Mouse (Mus musculus) myocyte (in vitro differentiated cells): ENCODE measurements around the gene Olfr213. TPM values are rescaled to one million over a fixed set of nuclear protein-coding genes. Genes with fewer than 3 reads are reported as not detected.

Experiments used
- H3K27me3 ChIP-seq: one replicate; pipeline ENCODE4 v1.6.1; 2011; ENCODE audit not compliant: control insufficient read depth, insufficient read depth, insufficient read length
- H3K36me3 ChIP-seq: one replicate; pipeline ENCODE4 v1.6.1; 2011; ENCODE audit not compliant: control insufficient read depth, insufficient read depth
- H3K4me2 ChIP-seq: one replicate; pipeline ENCODE4 v1.6.1; 2011; ENCODE audit warnings: low read depth, control low read depth
- H3K4me3 ChIP-seq: one replicate; pipeline ENCODE4 v1.5.1; 2011; ENCODE audit warnings: mild to moderate bottlenecking, control low read depth, moderate library complexity
- H3K79me2 ChIP-seq: one replicate; pipeline ENCODE4 v1.6.1; 2011; ENCODE audit not compliant: control insufficient read depth, insufficient read depth
- H3ac ChIP-seq: one replicate; pipeline ENCODE4 v1.6.1; 2011; ENCODE audit not compliant: control insufficient read depth, insufficient read length
- E2F4 ChIP-seq: IDR thresholded peaks from one replicate; pipeline ENCODE4 v1.6.1; 2011; ENCODE audit warnings: mild to moderate bottlenecking, control low read depth, moderate library complexity; ENCODE audit not compliant: insufficient read depth
- POLR2AphosphoS2 ChIP-seq: IDR thresholded peaks from one replicate; pipeline ENCODE4 v1.6.1; 2011; ENCODE audit warnings: low read depth, control low read depth; ENCODE audit not compliant: insufficient read length
- REST ChIP-seq: IDR thresholded peaks from one replicate; pipeline ENCODE4 v1.6.1; 2011; ENCODE audit warnings: mild to moderate bottlenecking, control low read depth, moderate library complexity; ENCODE audit not compliant: insufficient read depth, insufficient read length
- SRF ChIP-seq: IDR thresholded peaks from one replicate; pipeline ENCODE4 v1.6.1; 2011; ENCODE audit warnings: low read depth; ENCODE audit not compliant: control insufficient read depth, insufficient read length
- TCF12 ChIP-seq: IDR thresholded peaks from one replicate; pipeline ENCODE4 v1.6.1; 2011; ENCODE audit warnings: mild to moderate bottlenecking, control low read depth; ENCODE audit not compliant: poor library complexity, insufficient read depth, severe bottlenecking
- TCF3 ChIP-seq: IDR thresholded peaks from one replicate; pipeline ENCODE4 v1.6.1; 2011; ENCODE audit warnings: low read depth, control low read depth; ENCODE audit not compliant: insufficient read length
- USF1 ChIP-seq: IDR thresholded peaks from one replicate; pipeline ENCODE4 v1.6.1; 2011; ENCODE audit warnings: low read depth, mild to moderate bottlenecking, control low read depth, moderate library complexity
- polyA plus RNA-seq: library from polyadenylated mRNA; unstranded; fragments of >200 nt; fragmentation: generic; extraction: Trizol; gene quantifications from one replicate; pipeline ENCODE4 v1.2.1, GENCODE M21; 2012; ENCODE audit warnings: missing spikeins

Gene Olfr213
- polyA plus RNA-seq, 1 experiment: not detected

DNA sequence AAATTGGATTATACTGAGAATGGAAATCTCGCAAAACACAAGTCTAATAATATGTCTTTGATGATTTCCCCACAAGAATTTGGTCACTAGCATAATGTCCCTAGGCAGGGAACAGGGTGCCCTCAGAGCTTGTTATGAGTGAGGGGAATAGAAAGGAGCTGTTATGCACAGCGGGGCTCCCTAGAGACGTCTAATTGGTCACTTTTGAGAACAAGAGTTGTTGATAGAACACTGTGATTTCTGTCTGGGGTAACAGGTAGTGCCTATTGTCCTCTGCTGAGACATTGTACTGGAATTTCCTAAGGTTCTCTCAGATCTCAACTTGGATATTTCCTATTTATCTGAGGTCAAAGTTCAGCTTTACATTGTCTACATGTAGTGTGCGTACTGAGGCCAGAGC is 45.8 kb downstream of the Olfr213 start, which contains the start of gene Olfr215:
Gene Olfr215 (minus strand): TSS at position 101 of the 400 bp plus-strand sequence.
- no peak within 1 kb of the TSS for H3K4me2 ChIP-seq
- H3K27me3 ChIP-seq: peaks cover 5% of the 10 kb centered on the region
- no peak within 1 kb of the TSS for H3ac ChIP-seq
- TF ChIP-seq REST (no peak), USF1 (no peak), SRF (no peak), POLR2AphosphoS2 (no peak), TCF3 (no peak), TCF12 (no peak), E2F4 (no peak)
- H3K79me2 ChIP-seq: no peaks in the 10 kb centered on the region
- no peak within 1 kb of the TSS for H3K4me3 ChIP-seq
- H3K36me3 ChIP-seq: no peaks in the 10 kb centered on the region

Other genes with a start within 250 kb of the Olfr213 start
- 38.8 TPM for gene March8, start 200.4 kb upstream of the Olfr213 start, polyA plus RNA-seq
- 21.7 TPM for gene Alox5, start 77.3 kb upstream of the Olfr213 start, polyA plus RNA-seq
- not detected for gene Olfr211, start 49.4 kb upstream of the Olfr213 start, polyA plus RNA-seq
- gene Olfr212, start 31.9 kb upstream of the Olfr213 start, polyA plus RNA-seq: not detected
- 0.48 TPM for gene Gm5580, start 12.7 kb downstream of the Olfr213 start, polyA plus RNA-seq
- not detected for gene Olfr214, start 15.8 kb downstream of the Olfr213 start, polyA plus RNA-seq
- gene Olfr215, start 45.7 kb downstream of the Olfr213 start, polyA plus RNA-seq: 0.14 TPM
- gene Zfp422, start 90.5 kb downstream of the Olfr213 start, polyA plus RNA-seq: 5.2 TPM
- gene Depp1, start 112.2 kb downstream of the Olfr213 start, polyA plus RNA-seq: 12.0 TPM
- 0.86 TPM for gene Rassf4, start 135.5 kb downstream of the Olfr213 start, polyA plus RNA-seq
- gene Tmem72, start 178.5 kb downstream of the Olfr213 start, polyA plus RNA-seq: 0.04 TPM